Mouse (Mus musculus) cerebellum, postnatal 36 days (tissue): ENCODE data around the gene Igfbp4.

Experiments used
- DNase-seq, 2 experiments: peaks; one replicate each; pipeline ENCODE4 v3.0.0; 2021 to 2022; ENCODE audit warnings: mixed read lengths in 2 of 2

The Igfbp4 gene

DNA sequence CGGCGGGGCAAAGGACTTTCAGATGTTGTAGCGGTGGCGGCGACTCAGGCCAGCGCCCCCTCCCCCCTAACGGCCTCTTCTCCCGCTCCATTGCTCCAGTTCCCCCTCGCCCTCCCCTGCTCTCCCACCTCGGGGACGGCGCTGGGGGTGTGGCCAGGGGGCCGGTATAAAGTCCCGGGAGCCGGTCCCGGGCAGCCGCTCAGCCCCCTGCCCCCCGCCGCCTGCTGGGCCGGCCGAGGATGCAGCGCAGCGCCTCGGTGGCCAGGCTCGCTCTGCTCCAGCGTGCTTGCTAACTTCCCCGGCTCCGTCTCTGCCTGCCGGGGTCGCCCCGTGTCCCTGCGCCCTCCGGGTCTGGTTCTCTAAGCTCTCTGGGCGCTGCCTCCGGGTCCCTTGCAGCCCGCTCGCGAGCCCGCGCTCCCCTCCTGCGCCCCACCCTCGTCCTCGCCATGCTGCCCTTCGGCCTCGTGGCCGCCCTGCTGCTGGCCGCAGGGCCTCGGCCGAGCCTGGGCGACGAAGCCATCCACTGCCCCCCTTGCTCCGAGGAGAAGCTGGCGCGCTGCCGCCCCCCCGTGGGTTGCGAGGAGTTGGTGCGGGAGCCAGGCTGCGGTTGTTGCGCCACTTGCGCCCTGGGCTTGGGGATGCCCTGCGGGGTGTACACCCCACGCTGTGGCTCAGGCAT, at the start of gene Igfbp4:
Gene Igfbp4, plus strand, starts transcription at position 194 of the 679 bp plus-strand sequence.
- peak in 1 of 2 experiments; percentile 49 for DNase-seq

DNA sequence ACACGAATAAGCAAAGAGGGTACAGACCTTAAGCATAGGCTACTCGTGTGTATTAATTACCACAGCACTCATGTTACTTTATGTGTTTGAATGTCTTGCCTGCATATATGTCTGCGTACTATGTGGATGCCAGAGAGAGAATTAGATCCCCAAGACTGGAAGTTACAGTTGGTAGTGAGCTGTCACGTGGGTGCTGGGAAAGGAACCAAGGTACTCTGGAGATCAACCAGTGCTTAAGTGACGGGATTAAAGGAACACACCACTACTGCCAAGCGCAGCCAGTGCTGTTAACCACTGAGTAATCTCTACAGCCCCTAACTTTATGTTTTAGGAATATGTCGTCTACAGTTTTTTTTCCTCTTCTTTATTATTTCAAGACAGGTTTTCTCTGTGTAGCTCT, 45.1 kb upstream of the Igfbp4 start:
- no peak for DNase-seq

DNA sequence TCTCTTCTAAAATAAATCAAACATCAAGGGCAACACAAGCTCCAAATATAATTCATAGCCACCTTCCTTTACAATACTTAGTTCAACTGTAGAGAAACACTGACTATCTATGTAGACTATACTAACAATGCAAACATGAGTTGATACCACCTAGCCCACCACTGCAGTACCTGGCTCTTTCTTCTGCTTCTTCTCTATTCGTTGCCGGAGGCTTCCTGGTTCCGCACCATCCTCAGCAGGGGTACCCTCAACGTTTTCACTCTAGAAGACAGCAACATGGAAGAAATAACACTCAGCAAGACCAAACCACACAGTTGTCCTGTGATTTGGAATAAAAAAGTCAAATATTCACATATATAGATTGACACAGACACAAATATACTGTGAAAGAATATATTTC, 43.4 kb upstream of the Igfbp4 start:
- no peak for DNase-seq

DNA sequence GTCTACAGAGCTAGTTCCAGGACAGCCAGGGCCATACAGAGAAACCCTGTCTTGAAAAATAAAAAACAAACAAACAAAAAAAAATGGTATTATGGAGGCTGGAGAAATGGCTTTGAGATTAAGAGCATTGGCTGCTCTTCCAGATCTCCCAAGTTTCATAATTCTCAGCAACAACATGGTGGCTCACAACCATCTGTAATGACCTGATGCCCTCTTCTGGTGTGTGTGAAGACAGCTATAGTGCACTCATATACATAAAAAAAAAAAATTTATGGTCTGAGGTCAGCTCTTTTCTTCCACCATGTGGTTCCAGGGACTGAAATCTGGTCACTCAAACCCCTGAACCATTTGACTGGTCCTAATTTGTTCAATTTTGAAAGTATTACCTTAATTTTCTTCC, 42.3 kb upstream of the Igfbp4 start:
- no peak for DNase-seq

DNA sequence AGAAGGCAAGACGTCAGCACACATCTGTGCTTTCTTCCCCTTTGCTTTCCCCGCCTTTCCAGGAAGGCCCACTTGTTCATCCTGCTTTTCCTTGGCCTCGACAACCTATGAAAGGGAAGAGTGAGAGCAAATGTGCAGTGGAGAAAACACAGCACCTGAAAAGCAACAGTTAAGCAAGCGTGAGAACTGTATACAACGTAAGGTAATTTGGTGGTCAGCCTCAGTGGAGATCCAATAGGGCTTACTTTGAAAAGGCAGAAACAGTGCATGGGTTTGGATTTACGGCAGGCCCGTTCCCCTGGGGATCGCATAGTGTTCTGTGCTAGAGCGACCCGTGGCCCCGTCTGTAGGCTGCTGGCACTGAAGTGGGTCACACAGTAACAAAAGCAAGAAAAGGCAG, 41.8 kb upstream of the Igfbp4 start:
- DNase-seq: no peak

DNA sequence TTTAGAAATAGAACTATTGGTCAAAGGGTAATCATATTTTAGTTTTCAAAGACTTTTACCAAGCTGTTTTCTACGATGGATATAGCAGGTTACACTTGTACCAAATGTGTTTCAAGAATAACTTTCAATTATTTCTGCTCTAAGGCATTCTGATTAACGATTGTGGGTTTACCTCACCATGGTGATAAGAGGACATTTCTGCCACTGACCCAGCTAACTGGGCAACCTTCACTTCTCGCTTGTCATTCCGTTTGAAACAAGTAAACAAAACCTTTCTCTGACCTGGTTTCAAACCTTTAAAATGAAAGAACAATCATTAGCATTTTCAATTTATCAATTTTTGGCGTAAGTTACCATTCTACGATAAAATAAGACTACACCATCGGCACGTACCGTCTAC, 34.3 kb upstream of the Igfbp4 start:
- no peak for DNase-seq

DNA sequence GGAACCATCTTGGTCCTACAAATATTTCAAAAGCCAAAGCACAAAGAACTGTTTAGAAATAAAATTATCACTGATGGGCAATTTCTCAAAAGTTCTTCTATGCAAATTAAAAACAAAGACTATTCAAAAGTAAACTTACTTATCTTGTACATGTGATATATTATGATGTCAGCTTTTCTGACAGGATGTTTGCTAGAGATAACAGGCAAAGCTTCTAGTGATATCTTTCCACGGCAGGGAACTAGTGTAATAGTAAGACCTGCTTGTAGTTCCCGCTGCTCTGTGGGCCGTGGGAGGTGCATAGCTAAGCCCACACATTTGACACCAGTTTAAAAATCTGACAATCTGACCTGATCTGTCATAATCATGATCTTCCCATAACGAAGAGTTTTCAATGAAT, 30.9 kb upstream of the Igfbp4 start:
- no peak for DNase-seq

DNA sequence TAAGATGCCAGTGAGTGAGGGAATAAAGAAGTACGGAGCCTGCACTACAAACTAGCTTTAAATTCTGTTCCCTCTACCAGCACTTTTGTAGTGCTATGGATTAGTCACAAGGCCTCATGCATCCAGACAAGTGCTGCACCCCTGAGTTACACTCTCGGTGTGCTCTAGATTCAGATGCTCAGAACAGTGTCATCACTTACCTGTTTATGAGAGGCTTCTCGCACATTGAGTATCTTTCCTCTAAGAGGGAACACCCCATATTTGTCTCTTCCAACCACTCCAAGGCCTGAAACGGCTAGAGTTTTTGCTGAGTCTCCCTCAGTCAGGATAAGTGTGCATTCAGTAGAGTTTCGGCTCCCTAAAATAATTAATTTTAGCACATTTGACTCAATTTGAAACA, 30.3 kb upstream of the Igfbp4 start:
- DNase-seq: no peak

DNA sequence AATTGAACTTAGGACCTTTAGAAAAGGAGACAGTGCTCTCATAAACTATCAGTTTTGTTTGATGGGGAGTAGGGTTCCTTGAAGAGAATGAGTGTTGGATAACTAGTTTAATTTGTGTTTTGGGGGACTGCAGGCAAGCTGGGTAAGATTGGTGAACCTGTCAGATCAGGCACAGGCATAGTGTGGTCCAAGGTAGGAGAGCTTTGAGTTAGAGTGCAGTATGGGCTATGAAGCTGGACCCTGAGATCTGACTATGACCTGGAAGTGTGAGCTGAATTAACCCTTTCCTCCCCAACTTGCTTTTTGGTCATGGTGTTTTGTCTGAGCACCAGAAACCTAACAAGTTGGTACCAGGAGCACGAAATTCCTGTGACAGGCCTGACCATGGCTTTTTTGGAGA, 27.2 kb upstream of the Igfbp4 start:
- DNase-seq: no peak

DNA sequence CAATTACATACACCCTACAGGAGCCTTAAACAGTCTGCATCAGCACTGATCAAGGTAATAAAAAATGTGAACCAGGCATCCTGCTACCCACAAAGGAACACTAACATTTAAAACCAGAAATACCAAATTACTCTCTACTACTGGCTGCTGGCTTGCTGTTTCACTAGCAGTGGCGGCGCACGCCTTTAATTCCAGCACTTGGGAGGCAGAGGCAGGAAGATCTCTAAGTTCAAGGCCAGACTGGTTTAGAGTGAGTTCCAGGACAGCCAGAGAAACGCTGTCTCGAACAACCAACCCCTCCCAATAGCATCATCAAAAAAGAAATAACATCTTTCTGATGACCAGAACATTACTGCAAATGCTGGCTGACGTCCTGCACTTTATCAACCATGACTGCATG, 21.2 kb upstream of the Igfbp4 start:
- DNase-seq: no peak

DNA sequence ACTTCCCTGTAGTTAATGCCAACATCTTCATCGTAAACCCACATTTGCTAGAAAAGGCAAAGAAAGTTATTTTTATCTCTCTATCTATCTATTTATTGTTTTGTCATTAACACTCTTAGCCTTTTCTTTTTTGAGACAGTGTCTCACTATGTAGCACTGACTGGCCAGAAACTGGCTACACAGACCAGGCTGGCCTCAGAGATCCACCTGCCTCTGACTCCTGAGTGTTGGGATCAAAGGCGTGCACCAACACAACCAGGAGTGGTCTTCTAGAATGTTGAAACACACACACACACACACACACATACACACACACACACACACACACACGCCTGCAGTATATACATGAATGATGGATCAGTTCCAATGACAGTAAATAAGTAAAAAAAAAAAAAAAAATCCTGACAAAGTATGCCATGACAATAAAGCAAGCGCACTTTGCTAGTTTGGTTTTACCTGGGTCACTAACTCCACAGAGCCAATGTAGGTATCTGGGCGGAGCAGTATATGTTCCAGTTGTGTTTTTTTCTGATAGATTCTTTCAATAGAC, 18.6 kb upstream of the Igfbp4 start:
- DNase-seq: no peak

DNA sequence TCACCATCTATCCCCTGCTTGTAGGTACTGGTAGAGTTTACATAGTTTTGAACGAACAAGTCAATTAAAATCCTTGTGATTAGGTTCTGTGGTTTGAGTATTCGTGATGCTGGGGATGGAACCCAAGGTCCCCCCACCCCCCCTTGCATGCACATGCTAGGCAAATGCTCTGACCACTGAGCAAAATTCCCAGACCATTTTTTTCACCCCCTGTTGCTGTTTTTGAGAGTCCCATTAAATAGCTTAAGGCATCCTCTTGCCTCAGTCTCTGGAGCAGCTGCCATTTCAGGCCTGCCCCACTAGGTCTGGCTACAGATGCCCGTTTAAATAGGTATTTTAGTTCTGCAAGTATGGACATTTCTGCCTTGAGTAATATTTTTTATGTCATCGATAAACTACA, 17.9 kb upstream of the Igfbp4 start:
- DNase-seq: no peak

DNA sequence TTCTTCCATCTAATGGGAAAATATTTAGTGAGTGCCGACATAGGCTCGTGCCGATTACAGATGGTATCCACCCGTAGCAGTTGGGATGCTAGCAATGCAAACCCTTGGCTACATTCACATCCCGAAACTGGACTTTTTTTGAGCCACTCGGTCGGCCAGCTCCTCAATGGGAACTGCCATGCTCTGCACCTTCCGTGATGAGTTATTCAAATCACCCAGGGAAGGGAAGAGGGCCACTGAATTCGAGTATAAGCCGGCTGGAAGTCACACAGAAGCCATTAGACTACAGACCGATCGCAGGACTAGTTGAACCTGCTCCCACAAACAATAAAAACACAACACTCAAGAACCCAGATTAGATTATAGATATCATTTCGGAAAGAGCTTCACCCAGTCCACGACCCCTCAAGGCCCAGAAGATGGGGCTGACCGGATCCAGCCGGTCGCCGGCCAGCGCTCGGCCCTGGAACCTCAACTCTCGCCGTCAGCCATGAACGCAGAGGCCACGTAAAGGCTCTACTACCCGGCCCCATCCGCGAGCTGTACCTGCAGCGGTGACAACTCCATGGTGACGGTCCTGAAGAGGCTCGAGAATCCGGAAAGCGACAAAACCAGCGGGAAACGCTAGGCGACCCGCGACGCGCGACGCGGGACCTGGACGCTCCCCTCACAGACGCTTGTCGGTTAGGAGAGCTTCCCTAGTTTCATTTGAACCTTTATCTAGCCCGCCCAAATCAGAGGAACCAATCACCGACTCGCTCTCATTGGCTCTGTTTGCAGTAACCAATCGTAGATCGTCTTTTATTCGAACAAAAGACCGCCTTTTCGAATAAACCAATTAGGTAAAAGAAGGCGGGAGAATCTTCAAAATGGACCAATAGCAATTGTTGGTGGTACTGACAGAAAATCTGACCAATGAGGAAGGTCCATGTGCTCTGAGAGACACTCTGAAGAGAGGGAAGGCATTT, 17.3 kb upstream of the Igfbp4 start, which contains the start of gene Top2a:
Gene Top2a, minus strand, starts transcription at position 690 of the 968 bp plus-strand sequence.
- DNase-seq: peak; percentile 86 to 99

DNA sequence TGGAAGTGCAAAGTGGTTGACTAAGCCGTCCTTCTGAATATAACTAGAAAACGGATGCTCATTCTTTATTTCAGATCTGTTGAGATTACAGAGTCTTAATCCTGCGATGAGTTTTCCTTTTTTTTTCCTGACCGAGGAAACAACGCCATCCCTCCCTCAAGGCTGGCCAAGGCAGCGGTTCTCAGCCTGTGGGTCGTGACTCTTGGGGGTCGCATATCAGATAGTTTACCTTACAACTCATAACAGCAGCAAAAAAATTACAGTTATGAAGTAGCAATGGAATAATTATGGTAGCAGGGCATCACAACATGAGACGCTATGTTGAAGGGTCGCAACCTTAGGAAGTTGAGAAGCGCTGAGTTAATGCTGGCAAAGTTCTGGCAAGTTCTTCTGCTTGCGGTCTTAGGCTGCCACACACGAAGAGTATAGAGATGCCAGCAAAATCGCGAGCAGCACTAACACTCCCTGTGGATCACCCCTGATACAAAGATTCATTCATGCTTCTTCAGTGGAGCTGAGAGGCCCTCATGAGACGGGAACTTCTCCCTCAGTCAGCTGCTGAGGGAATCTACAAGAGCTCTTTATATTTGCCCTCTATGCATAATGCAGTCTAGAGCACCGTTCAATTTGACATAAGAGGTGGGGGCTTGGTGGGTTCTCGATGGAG, 16.4 kb upstream of the Igfbp4 start:
- no peak for DNase-seq

DNA sequence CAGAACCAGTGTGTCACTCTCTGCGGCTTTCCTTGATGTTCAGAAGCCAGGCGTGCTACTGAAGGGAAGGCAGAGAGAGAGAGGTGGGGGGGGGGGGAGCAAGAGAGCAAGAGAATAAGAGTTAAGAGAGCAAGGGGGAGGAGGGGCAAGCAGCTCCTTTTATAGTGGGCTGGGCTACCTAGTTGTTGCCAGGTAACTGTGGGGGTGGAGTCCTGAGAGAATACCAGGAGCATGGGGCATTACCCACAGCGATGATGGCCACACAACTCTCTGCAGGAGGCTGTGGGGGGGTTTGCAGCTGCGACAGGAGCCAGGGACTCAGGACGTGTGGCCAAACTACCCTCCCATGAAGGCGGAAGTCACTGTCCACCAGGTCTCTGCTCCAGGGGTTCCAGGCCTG, 15.2 kb upstream of the Igfbp4 start:
- DNase-seq: no peak

DNA sequence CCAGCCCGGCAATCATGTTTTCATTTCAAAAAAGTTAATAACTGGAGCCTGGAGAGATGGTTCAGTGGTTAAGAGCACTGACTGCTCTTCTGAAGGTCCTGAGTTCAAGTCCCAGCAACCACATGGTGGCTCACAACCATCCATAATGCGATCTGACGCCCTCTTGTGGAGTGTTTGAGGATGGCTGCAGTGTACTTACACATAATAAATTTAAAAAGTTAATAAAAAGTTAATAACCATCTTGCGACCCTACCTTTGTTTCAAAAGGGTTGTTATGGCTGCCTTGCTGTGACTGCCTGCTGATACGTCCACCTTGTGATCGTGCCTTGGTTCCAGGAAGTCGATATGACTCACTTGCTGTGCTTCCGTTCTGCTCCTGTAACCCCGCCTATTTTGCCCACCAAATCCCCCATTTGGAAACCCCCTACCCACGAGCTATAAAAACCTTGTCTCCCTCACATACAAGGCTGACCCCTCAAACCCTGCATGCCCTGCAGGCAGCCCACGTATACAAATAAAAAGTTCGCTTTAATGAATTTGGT, 14.1 kb upstream of the Igfbp4 start:
- DNase-seq: no peak

DNA sequence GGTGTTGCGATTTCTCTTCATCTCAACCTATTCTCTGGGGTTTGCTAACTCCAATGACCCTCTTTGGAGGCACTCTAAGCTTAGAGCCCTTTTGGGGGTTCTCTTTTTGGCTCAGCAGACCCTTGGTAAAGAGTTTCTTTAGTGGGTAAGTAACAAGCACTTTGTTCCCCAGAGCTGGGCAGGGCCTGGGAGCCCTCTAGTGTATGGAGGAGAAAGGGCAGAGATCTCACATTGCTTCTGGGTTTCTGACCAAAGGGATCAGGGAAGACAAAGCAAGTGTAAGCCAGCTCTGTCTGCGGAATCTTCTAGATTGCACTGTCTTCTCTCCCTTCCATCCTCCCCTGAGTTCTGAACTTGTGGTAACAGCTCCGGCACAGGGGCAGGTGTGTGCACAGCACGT, 5.7 kb upstream of the Igfbp4 start:
- DNase-seq: no peak

DNA sequence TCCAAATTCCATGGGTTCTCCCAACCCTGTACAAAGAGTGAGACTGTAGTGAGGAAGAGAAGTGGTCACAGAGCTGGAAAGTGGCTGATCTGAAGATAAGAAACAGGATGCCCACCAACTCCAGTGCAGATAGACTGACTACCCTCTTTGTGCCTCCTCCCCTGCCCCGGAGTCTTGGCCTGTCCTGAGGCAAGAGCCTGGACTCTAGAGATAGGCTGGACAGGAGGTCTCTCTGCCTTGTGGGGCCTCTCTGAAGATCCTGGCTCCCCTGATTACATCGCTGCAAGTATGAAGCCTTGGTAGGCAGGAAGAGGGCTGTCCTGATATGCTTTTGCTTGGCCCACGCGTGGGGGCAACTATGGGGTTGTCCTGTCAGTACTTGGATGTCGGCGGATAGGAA, 4.8 kb upstream of the Igfbp4 start:
- no peak for DNase-seq

DNA sequence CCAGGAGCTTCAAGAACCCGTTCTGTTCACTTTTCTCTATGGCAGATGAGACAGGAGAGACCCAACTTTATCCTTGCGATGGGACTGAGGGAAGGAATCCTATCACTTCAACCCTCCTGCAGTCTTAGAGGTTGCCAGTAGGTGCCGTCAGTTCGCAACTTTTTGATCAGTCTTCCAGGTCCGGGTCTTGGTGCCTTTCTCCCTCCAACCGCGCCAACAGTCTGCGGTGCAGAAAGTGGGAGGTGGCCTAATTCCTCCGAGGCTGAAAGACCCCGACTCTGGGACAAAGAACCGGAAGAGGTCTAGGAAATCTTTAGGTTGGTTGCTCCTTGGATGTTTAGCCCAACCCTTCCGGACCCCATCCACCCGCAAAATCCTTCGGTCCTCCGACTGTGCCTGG, 1.3 kb upstream of the Igfbp4 start:
- DNase-seq: peak; percentile 63 to 72

DNA sequence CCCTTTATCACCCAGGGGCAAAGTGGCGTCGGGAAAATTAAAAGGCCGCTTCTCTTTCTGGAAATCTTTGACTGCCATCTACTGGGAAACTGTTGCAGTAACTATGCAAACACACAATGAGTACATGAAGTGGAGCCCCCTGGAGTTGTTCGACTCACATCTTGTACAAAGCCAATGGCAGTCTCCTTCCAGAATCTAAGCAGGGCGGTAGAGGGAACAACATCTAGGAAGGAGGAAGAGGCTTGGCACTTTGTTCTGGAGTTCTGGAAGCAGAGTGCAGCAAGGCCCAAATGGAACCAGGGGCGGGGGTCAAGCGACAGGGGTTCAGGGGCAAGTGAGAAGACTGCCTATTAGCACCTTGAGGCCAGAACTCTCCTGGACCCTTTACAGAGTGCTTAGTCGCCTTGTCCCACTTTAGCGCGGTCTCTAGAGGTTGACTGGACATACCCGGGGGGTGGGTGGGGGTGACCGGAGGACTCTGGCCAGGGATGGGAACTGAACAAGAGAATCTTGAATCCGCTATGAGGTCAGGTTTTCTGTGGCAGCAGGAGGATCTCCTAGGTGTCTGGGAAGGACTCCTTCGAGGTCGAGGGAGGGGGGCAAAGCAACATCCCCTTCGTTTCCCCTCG, 584 bp upstream of the Igfbp4 start:
- DNase-seq: no peak

DNA sequence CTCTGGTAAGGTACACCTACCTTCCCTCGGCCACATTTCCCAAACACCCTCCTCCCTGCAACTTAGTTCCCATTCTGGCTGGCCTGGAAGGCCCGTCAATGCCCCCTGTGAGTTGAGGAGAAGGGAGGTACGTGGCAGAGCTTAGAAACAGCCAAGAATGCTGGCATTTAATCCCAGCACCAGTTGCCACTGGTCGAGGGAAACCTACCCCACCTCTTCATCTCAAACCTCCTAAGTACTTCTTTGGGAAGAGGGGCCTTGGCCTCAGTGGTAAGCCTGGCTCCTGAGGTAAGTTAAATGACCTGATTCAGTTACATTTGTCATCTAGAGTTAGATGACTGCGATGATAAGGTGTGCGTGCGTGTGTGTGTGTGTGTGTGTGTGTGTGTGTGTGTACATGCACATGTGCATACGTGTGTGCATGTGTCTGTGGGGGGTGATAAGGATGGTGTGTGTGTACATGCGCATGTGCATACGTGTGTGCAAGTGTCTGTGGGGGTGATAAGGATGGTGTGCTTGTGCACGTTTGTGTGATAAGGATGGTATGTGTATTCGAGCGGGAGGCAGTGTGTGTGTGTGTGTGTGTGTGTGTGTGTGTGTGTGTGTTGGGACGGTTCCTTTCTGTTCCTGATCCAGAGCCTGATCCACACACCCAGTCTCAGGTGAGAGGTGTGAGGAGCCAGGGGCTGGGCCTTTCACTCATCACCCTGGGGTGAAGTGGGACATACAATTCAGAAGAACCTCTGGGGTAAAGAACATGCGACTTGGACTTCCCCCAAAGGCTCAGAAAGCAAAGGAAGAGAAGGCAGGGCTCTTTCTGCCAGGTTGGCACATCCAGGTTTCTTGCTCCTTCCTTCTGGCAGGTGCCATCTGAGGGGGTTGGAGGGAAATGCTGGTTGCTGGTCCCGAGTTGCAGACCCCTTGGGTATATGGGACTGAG, 1.1 kb downstream of the Igfbp4 start:
- no peak for DNase-seq
